Mouse (Mus musculus) brown adipose tissue, adult 24 weeks (tissue): ENCODE data around the gene Gm11564. TPM values are rescaled to one million over a fixed set of nuclear protein-coding genes. Genes with fewer than 3 reads are reported as not detected.
"Not testable (repeated sequence)": the region's sequence is repeated elsewhere in the genome, so short reads cannot be mapped to it uniquely, and the experiment has no call there.

ENCODE experiments used
- H3K27ac ChIP-seq: fragments of 200-500 bp; replicated peaks from 2 replicates; pipeline ENCODE4 v1.5.1; 2012; ENCODE audit warnings: low read depth, mild to moderate bottlenecking, low read length
- H3K4me1 ChIP-seq: fragments of 200-500 bp; 2 replicates; pipeline ENCODE4 v1.6.1; 2012; ENCODE audit warnings: low read length, mixed read lengths; ENCODE audit not compliant: control insufficient read depth, insufficient read depth, insufficient read length
- H3K4me3 ChIP-seq: fragments of 200-500 bp; 2 replicates; pipeline ENCODE4 v1.5.1; 2012; ENCODE audit warnings: low read depth, mild to moderate bottlenecking, low read length, moderate library complexity; ENCODE audit not compliant: insufficient read depth
- polyA plus RNA-seq: library from polyadenylated mRNA; stranded (reverse); fragments of >200 nt; gene quantifications from 2 replicates; pipeline ENCODE4 v1.2.4, GENCODE M21; 2012; ENCODE audit not compliant: missing spikeins, insufficient read depth, insufficient read length

Gene Gm11564
- polyA plus RNA-seq, 1 experiment: not detected

- not testable (repeated sequence) for H3K4me1 ChIP-seq, H3K4me3 ChIP-seq, H3K27ac ChIP-seq
These were observed 42.7 kb downstream of the Gm11564 start, which contains the start of gene Gm11595 for GRCm38 (mm10) chr11:99772813-99773212. Gm11595 (minus strand) TSS chr11:99772913.

GRCm38 (mm10) chr11:99768410-99768809 is 47.1 kb downstream of the Gm11564 start:
- Histone ChIP-seq H3K27ac (no peak overlapping the region), H3K4me1 (no peaks in the 10 kb centered on the region), H3K4me3 (no peak overlapping the region)

Other genes with a start within 250 kb of the Gm11564 start
- gene Krtap3-1, start 249.0 kb downstream of the Gm11564 start, polyA plus RNA-seq: not detected in 2 replicates
- not detected in 2 replicates for gene Krtap1-5, start 234.7 kb downstream of the Gm11564 start, polyA plus RNA-seq
- gene Krtap1-4, start 232.0 kb downstream of the Gm11564 start, polyA plus RNA-seq: not detected in 2 replicates
- not detected in 2 replicates for gene Krtap1-3, start 224.3 kb downstream of the Gm11564 start, polyA plus RNA-seq
- gene Krtap9-3, start 217.6 kb downstream of the Gm11564 start, polyA plus RNA-seq: not detected in 2 replicates
- not detected in 2 replicates for gene Gm11938, start 212.4 kb downstream of the Gm11564 start, polyA plus RNA-seq
- not detected in 2 replicates for gene Gm11937, start 205.5 kb downstream of the Gm11564 start, polyA plus RNA-seq
- gene Krtap2-4, start 200.8 kb downstream of the Gm11564 start, polyA plus RNA-seq: not detected in 2 replicates
- gene Gm11562, start 195.2 kb downstream of the Gm11564 start, polyA plus RNA-seq: not detected in 2 replicates
- gene Krtap4-1, start 187.4 kb downstream of the Gm11564 start, polyA plus RNA-seq: not detected in 2 replicates
- gene Krtap4-2, start 180.6 kb downstream of the Gm11564 start, polyA plus RNA-seq: not detected in 2 replicates
- not detected in 2 replicates for gene Krtap4-7, start 171.6 kb downstream of the Gm11564 start, polyA plus RNA-seq
- not detected in 2 replicates for gene Gm11555, start 165.4 kb downstream of the Gm11564 start, polyA plus RNA-seq
- gene Gm11563, start 156.7 kb downstream of the Gm11564 start, polyA plus RNA-seq: not detected in 2 replicates
- not detected in 2 replicates for gene Krtap4-6, start 149.7 kb downstream of the Gm11564 start, polyA plus RNA-seq
- not detected in 2 replicates for gene Gm14190, start 124.9 kb downstream of the Gm11564 start, polyA plus RNA-seq
- not detected in 2 replicates for gene Gm14180, start 81.4 kb downstream of the Gm11564 start, polyA plus RNA-seq
- gene Gm11595, start 42.8 kb downstream of the Gm11564 start, polyA plus RNA-seq: not detected in 2 replicates
- not detected in 2 replicates for gene Krtap4-8, start 35.0 kb downstream of the Gm11564 start, polyA plus RNA-seq
- gene Krtap4-9, start 30.5 kb downstream of the Gm11564 start, polyA plus RNA-seq: not detected in 2 replicates
- not detected in 2 replicates for gene Gm11596, start 22.2 kb downstream of the Gm11564 start, polyA plus RNA-seq
- gene Gm11569, start 16.7 kb downstream of the Gm11564 start, polyA plus RNA-seq: not detected in 2 replicates
- gene Gm11554, start 11.2 kb downstream of the Gm11564 start, polyA plus RNA-seq: not detected in 2 replicates
- not detected in 2 replicates for gene Krtap4-13, start 5.8 kb downstream of the Gm11564 start, polyA plus RNA-seq
- not detected in 2 replicates for gene 2300003K06Rik, start 22.4 kb upstream of the Gm11564 start, polyA plus RNA-seq
- gene Krtap4-16, start 35.9 kb upstream of the Gm11564 start, polyA plus RNA-seq: not detected in 2 replicates
- gene Gm11568, start 42.3 kb upstream of the Gm11564 start, polyA plus RNA-seq: not detected in 2 replicates
- not detected in 2 replicates for gene Gm11559, start 48.8 kb upstream of the Gm11564 start, polyA plus RNA-seq
- not detected in 2 replicates for gene Krtap9-1, start 57.7 kb upstream of the Gm11564 start, polyA plus RNA-seq
- gene Gm11567, start 63.5 kb upstream of the Gm11564 start, polyA plus RNA-seq: not detected in 2 replicates
- gene Krtap31-1, start 92.3 kb upstream of the Gm11564 start, polyA plus RNA-seq: not detected in 2 replicates
- not detected in 2 replicates for gene Gm11565, start 99.1 kb upstream of the Gm11564 start, polyA plus RNA-seq
- not detected in 2 replicates for gene Krtap31-2, start 120.6 kb upstream of the Gm11564 start, polyA plus RNA-seq
- not detected in 2 replicates for gene Krtap9-5, start 132.8 kb upstream of the Gm11564 start, polyA plus RNA-seq
- not detected in 2 replicates for gene Krtap29-1, start 163.4 kb upstream of the Gm11564 start, polyA plus RNA-seq
- not detected in 2 replicates for gene Krtap16-1, start 170.9 kb upstream of the Gm11564 start, polyA plus RNA-seq
- gene Krtap17-1, start 178.3 kb upstream of the Gm11564 start, polyA plus RNA-seq: not detected in 2 replicates
- not detected in 2 replicates for gene Krt33a, start 200.5 kb upstream of the Gm11564 start, polyA plus RNA-seq
- not detected in 2 replicates for gene Krt33b, start 214.2 kb upstream of the Gm11564 start, polyA plus RNA-seq
- not detected in 2 replicates for gene Krt34, start 225.9 kb upstream of the Gm11564 start, polyA plus RNA-seq
- gene Krt31, start 234.9 kb upstream of the Gm11564 start, polyA plus RNA-seq: not detected in 2 replicates